Mouse (Mus musculus): Measurements from ENCODE around the gene Oser1.

DNA sequence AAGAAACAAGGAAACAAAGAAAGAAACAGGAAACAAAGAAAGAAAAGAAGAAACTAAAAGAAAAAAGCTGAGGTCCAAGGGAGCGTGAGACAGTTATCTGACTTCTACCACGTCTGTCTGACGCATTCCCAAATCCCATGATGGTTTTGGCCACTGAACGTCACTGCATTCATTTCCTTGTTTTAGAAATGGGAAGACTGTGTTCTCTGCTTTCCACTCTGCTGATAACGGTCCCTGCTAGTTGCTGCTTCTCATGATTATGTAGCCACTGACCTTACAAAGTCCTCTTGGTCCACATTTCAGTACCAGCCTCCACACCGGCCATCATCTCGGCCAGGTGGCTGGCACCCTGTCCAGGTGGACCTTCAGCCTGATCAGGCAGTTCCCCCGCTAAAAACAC, 25.3 kb downstream of the Oser1 start:
- TF ChIP-seq CTCF (IDR thresholded peaks at IDR 0.05; ENCODE audit: low read depth) (no peak), EP300 (IDR thresholded peaks at IDR 0.05; ENCODE audit: low read depth) (no peak)
